Mouse (Mus musculus) heart, postnatal 0 days (tissue): ENCODE results near the gene 4930442H23Rik.

Source experiments
- CTCF ChIP-seq: IDR thresholded peaks from 2 replicates; pipeline ENCODE4 v1.5.1; 2016; ENCODE audit warnings: antibody characterized with exemption, control low read depth, low read depth
- EP300 ChIP-seq: IDR thresholded peaks from 2 replicates; pipeline ENCODE4 v1.6.1; 2016; ENCODE audit warnings: antibody characterized with exemption, low read depth

DNA sequence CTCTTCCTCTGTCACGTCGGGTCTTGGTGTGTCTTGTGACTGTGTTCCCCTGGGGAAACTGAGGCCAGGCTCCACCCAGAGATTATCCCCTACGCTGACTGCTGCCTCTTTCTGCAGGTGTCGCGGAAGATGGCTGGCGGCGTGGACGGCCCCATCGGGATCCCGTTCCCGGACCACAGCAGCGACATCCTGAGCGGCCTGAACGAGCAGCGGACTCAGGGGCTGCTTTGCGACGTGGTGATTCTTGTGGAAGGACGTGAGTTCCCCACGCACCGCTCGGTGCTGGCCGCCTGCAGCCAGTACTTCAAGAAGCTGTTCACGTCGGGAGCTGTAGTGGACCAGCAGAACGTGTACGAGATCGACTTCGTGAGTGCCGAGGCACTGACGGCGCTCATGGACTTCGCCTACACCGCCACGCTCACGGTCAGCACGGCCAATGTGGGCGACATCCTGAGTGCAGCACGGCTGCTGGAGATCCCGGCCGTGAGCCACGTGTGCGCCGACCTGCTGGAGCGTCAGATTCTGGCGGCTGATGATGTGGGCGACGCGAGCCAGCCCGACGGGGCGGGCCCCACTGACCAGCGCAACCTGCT lies 39.7 kb downstream of the 4930442H23Rik start:
- no peak for TF ChIP-seq EP300
- TF ChIP-seq CTCF = no peak
